Mouse (Mus musculus) lung, adult 18-20 months (tissue): Measurements from ENCODE around the gene Olfr1564.
"Not testable (repeated sequence)": the region's sequence is repeated elsewhere in the genome, so short reads cannot be mapped to it uniquely, and the experiment has no call there.

Experiments
- DNase-seq, 2 experiments: peaks; one replicate each; pipeline ENCODE4 v3.0.0; 2022; ENCODE audit warnings: mixed read lengths in 2 of 2

The Olfr1564 gene

DNA sequence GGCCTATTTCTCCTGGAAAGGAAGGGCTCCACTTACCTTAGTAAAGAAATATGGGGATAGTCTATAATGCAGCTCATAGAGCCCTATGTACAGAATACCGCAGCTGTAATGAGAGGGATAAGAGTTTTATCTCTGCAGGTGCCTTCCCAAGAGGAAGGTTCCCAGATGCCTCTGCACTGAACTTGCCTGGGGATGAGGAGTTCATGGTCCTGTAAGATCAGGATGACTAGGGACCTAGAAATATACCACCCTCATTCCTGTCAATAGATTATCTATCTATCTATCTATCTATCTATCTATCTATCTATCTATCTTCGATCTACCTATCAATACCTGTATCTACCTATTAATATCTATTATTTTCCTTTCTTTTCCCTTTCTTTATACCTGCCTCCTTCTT is at the start of gene Olfr1564:
TSS of gene Olfr1564 (minus strand) at position 101 of the 400 bp plus-strand sequence.
- no peak for DNase-seq

DNA sequence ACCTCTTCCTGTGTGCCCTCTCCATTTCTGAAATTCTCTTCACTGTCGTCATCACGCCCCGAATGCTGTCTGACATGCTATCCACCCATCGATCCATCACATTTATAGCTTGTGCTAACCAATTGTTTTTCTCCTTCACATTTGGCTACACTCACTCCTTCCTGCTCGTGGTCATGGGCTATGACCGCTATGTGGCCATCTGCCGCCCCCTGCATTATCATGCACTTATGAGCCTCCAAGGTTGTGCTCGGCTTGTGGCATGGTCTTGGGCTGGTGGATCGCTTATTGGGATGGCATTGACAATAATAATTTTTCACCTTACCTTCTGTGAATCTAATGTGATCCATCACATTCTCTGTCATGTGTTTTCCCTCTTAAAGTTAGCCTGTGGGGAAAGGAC is 47.4 kb upstream of the Olfr1564 start:
- no peak for DNase-seq

DNA sequence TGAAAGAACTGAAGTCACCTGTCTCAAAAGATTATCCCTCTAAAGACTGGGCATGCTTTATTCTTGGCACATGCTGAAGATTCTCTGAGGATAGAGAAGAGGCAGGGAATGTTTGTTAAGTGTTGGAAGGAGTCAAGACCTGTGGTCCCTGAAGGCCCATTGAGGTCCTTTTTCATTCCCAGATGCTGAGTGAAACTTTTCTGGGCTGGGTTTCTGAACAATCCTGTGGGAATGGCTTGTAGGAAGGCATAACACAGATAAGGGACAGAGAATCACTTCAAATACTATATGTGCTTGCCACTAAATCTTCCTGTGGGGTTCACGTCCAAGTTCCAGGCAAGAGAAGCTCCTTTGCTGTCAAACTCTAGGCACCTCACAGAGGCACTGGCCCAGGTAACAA is 42.9 kb upstream of the Olfr1564 start, which contains the start of gene Olfr63:
TSS of gene Olfr63 (plus strand) at position 301 of the 400 bp plus-strand sequence.
- DNase-seq, result no peak

DNA sequence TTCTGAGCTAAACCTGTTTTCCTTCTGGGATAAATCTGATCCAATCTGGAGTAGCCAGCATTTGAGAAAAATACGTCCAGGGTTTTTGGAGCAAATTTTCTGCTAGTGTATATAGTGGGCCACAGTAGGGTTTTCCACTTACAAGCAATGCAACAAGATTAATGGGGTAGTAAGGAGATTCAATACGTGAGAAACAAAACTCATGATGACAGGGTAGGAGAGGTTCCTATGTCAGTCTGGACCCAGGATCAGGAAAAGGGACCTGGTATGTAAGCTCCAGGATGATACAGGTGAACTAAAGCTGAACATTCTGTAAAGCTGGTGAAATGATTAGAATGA is 33.8 kb upstream of the Olfr1564 start:
- DNase-seq, result not testable (repeated sequence)

DNA sequence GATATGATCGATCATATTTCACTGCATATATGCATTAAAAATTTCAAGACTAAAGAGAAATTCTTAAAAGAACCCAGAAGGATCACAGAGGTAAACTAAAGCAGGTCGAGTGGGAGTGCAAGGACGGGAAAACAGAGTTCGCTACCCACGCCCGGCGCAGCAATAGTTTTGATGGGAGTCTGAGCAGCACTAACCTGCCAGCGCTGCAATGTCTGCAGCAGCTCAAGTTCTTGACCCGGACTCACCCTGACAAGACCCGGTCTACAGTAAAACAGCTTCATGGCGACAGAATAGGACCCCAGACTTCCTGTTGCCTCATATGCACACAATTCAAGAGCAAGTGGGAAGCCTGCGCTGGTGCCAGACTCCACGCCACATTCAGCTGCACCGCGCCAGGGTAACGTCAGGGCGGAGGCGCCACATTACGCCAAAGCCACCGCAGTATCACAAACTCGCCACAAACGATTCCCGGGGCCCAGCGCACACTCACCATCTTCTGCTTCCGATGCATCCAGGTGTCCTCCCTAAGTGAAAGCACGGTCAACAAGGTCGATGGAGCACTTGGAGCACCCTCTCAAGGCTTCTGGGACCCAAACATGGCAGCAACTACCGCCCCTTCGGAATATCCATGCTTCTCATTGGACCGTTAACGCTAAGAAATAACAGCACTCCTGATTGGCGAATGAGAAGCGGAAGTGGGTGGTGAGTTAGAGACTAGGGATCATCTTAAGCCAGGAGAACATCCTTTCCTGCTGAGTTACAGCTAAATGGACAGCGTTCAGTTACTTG is 33.2 kb upstream of the Olfr1564 start, which contains the start of gene Zfp955a:
TSS of gene Zfp955a (minus strand) at position 616 of the 789 bp plus-strand sequence.
- DNase-seq, result not testable (repeated sequence)

DNA sequence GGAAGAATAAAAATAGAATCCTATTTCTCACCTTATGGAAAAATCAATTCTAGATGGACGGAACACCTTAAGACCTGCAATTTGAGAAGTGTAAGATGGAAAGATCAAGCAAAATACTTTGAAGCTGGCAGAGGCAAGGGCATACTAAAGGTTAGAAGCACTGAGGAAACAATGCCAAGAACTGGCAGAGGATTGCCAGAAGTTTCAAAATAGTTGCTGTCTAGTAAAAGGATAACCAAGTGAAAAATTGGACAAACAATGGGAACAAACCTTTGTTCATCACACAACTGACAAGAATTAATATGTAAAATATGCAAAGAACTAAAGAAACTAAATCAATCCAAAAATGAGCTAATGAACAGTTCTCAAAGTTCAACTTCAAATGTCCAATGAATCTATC is 15.2 kb upstream of the Olfr1564 start:
- not testable (repeated sequence) for DNase-seq

DNA sequence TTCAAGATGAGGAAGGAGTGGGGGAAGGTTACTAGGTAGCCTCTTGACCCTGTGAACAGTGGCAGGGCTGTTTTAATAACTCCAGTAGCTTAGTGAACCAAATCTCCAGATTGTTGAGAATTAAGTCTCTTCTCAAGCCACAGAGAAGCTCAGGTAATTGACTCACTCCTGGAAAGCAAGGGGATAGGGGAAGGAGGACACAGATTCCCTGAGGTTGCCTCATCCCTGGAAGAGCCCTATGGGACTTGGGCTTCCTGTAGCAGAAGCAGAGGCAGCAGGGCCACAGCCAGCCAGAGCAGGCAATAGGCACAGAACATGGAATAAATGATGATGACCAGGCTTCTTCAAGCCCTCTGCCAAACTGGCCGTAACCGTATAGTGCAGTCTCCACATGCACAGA is 30.5 kb downstream of the Olfr1564 start, which contains the start of gene Olfr239:
TSS of gene Olfr239 (plus strand) at position 301 of the 400 bp plus-strand sequence.
- not testable (repeated sequence) for DNase-seq

DNA sequence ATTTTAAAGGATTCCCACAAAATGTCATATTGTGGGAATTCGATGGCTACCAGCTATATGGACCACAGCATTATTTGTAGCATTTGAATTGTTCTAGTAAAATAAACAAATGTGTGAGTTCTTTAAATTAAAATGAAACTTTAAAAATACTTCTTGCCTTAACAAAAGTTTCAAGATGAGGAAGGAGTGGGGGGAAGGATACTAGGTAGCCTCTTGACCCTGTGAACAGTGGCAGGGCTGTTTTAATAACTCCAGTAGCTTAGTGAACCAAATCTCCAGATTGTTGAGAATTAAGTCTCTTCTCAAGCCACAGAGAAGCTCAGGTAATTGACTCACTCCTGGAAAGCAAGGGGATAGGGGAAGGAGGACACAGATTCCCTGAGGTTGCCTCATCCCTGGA is 53.3 kb downstream of the Olfr1564 start, which contains the start of gene Olfr55:
TSS of gene Olfr55 (plus strand) at position 301 of the 400 bp plus-strand sequence.
- DNase-seq, result not testable (repeated sequence)
